Mouse (Mus musculus) liver, postnatal 0 days (tissue): ENCODE results near the gene Agbl3. TPM values are rescaled to one million over a fixed set of nuclear protein-coding genes. Genes with fewer than 3 reads are reported as not detected.

ENCODE experiments used
- ATAC-seq: fragments of 200-750 bp; cut with Nextera tagmentation; 2 replicates; pipeline ENCODE4 v1.8.0; 2017; ENCODE audit warnings: mild to moderate bottlenecking, moderate library complexity
- DNase-seq: peaks from one replicate; pipeline ENCODE4 v3.0.0-alpha.2; 2016
- H3K27ac ChIP-seq: fragments of 300-500 bp; sonication (generic); 2 replicates; pipeline ENCODE4 v1.5.1; 2014; ENCODE audit warnings: antibody characterized with exemption, moderate library complexity, mild to moderate bottlenecking, low read depth
- H3K27me3 ChIP-seq: fragments of 300-500 bp; sonication (generic); 2 replicates; pipeline ENCODE4 v1.6.1; 2014; ENCODE audit warnings: low read length, control low read depth, mixed read lengths; ENCODE audit not compliant: insufficient read depth
- H3K36me3 ChIP-seq: fragments of 300-500 bp; sonication (generic); replicated peaks from 2 replicates; pipeline ENCODE4 v1.6.1; 2014; ENCODE audit warnings: mild to moderate bottlenecking, control low read depth, low read length, moderate library complexity, mixed read lengths; ENCODE audit not compliant: insufficient read depth
- H3K4me1 ChIP-seq: fragments of 300-500 bp; sonication (generic); 2 replicates; pipeline ENCODE4 v1.6.1; 2014; ENCODE audit warnings: antibody characterized with exemption, mild to moderate bottlenecking, control low read depth; ENCODE audit not compliant: insufficient read depth
- H3K4me2 ChIP-seq: fragments of 300-500 bp; sonication (generic); 2 replicates; pipeline ENCODE4 v1.6.1; 2014; ENCODE audit warnings: low read depth, mild to moderate bottlenecking, low read length, moderate library complexity, mixed read lengths
- H3K4me3 ChIP-seq: fragments of 300-500 bp; sonication (generic); 2 replicates; pipeline ENCODE4 v1.5.1; 2014; ENCODE audit warnings: low read depth, low read length
- H3K9ac ChIP-seq: fragments of 300-500 bp; sonication (generic); replicated peaks from 2 replicates; pipeline ENCODE4 v1.6.1; 2014; ENCODE audit warnings: mild to moderate bottlenecking, moderate library complexity
- H3K9me3 ChIP-seq: fragments of 300-500 bp; sonication (generic); 2 replicates; pipeline ENCODE4 v1.6.1; 2016; ENCODE audit warnings: mild to moderate bottlenecking, control low read depth, low read length, mixed read lengths
- CTCF ChIP-seq: sonication (generic); IDR thresholded peaks from 2 replicates; pipeline ENCODE4 v1.5.1; 2016; ENCODE audit warnings: antibody characterized with exemption, low read depth
- EP300 ChIP-seq: IDR thresholded peaks from 2 replicates; pipeline ENCODE4 v1.6.1; 2016; ENCODE audit warnings: antibody characterized with exemption, low read depth, mild to moderate bottlenecking
- WGBS: fragments of 180-500 bp; shearing (Covaris S2); extraction: QIAGEN DNeasy Blood & Tissue Kit; methylation state at CpG from one replicate; pipeline ENCODE4 v1.1.7; 2014; ENCODE audit not compliant: insufficient replicate concordance; 5-methylcytosine and 5-hydroxymethylcytosine counted together
- polyA plus RNA-seq: library from polyadenylated mRNA; unstranded; fragments of >200 nt; fragmentation: Nextera tagmentation; extraction: Ambion mirVana; gene quantifications from 2 replicates; pipeline ENCODE4 v1.2.1, GENCODE M21; 2015

Gene Agbl3
- polyA plus RNA-seq, 1 experiment from 2014 or later: 5.3 TPM

- DNase-seq (no peak), ATAC-seq (no peak)
- peaks cover 22% of the 10 kb centered on the region for H3K36me3 ChIP-seq
- no peaks in the 10 kb centered on the region for H3K27me3 ChIP-seq
- H3K9ac ChIP-seq: no peak overlapping the region
- WGBS: 87% methylated on average over 2 of the region's 2 CpGs
- no peak for TF ChIP-seq CTCF
- no peak for TF ChIP-seq EP300
- H3K27ac ChIP-seq: no peak overlapping the region
- H3K4me3 ChIP-seq: no peak overlapping the region
- H3K9me3 ChIP-seq: no peaks in the 10 kb centered on the region
- no peaks in the 10 kb centered on the region for H3K4me1 ChIP-seq
- H3K4me2 ChIP-seq: no peak overlapping the region
Measured at GRCm38 (mm10) chr6:34758340-34758739, 21.9 kb upstream of the Agbl3 start.

- WGBS: 36% methylated on average over 4 of the region's 4 CpGs
- H3K27ac ChIP-seq: no peak overlapping the region
- H3K9me3 ChIP-seq: no peaks in the 10 kb centered on the region
- no peak overlapping the region for H3K9ac ChIP-seq
- H3K4me1 ChIP-seq: no peaks in the 10 kb centered on the region
- TF ChIP-seq CTCF: peak; percentile 71
- no peak for TF ChIP-seq EP300
- H3K4me3 ChIP-seq: no peak overlapping the region
- DNase-seq: no peak
- ATAC-seq: no peak
- H3K27me3 ChIP-seq: no peaks in the 10 kb centered on the region
- peaks cover 29% of the 10 kb centered on the region for H3K36me3 ChIP-seq
- no peak overlapping the region for H3K4me2 ChIP-seq
Measured at GRCm38 (mm10) chr6:34760023-34760422, 20.2 kb upstream of the Agbl3 start.

GRCm38 (mm10) chr6:34765721-34766120, 14.5 kb upstream of the Agbl3 start:
- Histone ChIP-seq H3K9ac (no peak overlapping the region), H3K4me1 (no peaks in the 10 kb centered on the region), H3K27me3 (no peaks in the 10 kb centered on the region), H3K4me3 (no peak overlapping the region), H3K4me2 (no peak overlapping the region), H3K36me3 (peaks cover 31% of the 10 kb centered on the region), H3K27ac (no peak overlapping the region), H3K9me3 (no peaks in the 10 kb centered on the region)
- DNase-seq (no peak), ATAC-seq (no peak)
- WGBS: 64% methylated on average over 5 of the region's 5 CpGs
- TF ChIP-seq EP300 (no peak), CTCF (no peak)

GRCm38 (mm10) chr6:34769984-34770383, 10.2 kb upstream of the Agbl3 start:
- Histone ChIP-seq H3K27ac (no peak overlapping the region), H3K9me3 (no peaks in the 10 kb centered on the region), H3K27me3 (no peaks in the 10 kb centered on the region), H3K4me3 (no peak overlapping the region), H3K9ac (no peak overlapping the region), H3K36me3 (peaks cover 27% of the 10 kb centered on the region), H3K4me1 (no peaks in the 10 kb centered on the region), H3K4me2 (no peak overlapping the region)
- DNase-seq (no peak), ATAC-seq (no peak)
- WGBS: 85% methylated on average over 2 of the region's 2 CpGs
- TF ChIP-seq EP300 (no peak), CTCF (no peak)

- Histone ChIP-seq H3K9me3 (no peaks in the 10 kb centered on the region), H3K4me3 (no peak overlapping the region), H3K36me3 (peaks cover 24% of the 10 kb centered on the region), H3K27ac (no peak overlapping the region), H3K4me1 (no peaks in the 10 kb centered on the region), H3K27me3 (no peaks in the 10 kb centered on the region), H3K9ac (no peak overlapping the region), H3K4me2 (no peak overlapping the region)
- DNase-seq: no peak
- TF ChIP-seq EP300 (no peak), CTCF (no peak)
- 67% methylated on average over 6 of the region's 6 CpGs for WGBS
- no peak for ATAC-seq
Measured at GRCm38 (mm10) chr6:34770491-34770890, 9.7 kb upstream of the Agbl3 start.

GRCm38 (mm10) chr6:34776396-34776795, 3.8 kb upstream of the Agbl3 start:
- Histone ChIP-seq H3K27ac (no peak overlapping the region), H3K9ac (no peak overlapping the region), H3K36me3 (peaks cover 6% of the 10 kb centered on the region; the same call in 1 of the 2 replicates), H3K27me3 (no peaks in the 10 kb centered on the region), H3K4me1 (peaks cover 3% of the 10 kb centered on the region; the same call in 1 of the 2 replicates), H3K4me2 (no peak overlapping the region), H3K9me3 (no peaks in the 10 kb centered on the region), H3K4me3 (no peak overlapping the region)
- ATAC-seq: no peak
- no peak for TF ChIP-seq CTCF
- TF ChIP-seq EP300: no peak
- no peak for DNase-seq

GRCm38 (mm10) chr6:34777094-34777493, 3.1 kb upstream of the Agbl3 start:
- no peak for ATAC-seq
- WGBS: 65% methylated on average over 2 of the region's 2 CpGs

More at GRCm38 (mm10) chr6:34777094-34777493, 3.1 kb upstream of the Agbl3 start:
- Histone ChIP-seq H3K9ac (no peak overlapping the region), H3K4me1 (peaks cover 3% of the 10 kb centered on the region; the same call in 1 of the 2 replicates), H3K4me2 (no peak overlapping the region), H3K27ac (no peak overlapping the region), H3K9me3 (no peaks in the 10 kb centered on the region), H3K4me3 (no peak overlapping the region), H3K36me3 (peaks cover 2% of the 10 kb centered on the region; the same call in 1 of the 2 replicates), H3K27me3 (no peaks in the 10 kb centered on the region)
- no peak for DNase-seq
- TF ChIP-seq CTCF (no peak), EP300 (no peak)
